Mouse (Mus musculus) neutrophil, adult 5-6 weeks (primary cell): ENCODE results near the gene Odf3l1. TPM values are rescaled to one million over a fixed set of nuclear protein-coding genes. Genes with fewer than 3 reads are reported as not detected.

Experiments
- ATAC-seq: fragments of 151-379, 151-347 bp; 2 replicates; pipeline ENCODE4 v1.8.0; 2017; ENCODE audit warnings: mild to moderate bottlenecking, moderate TSS enrichment; ENCODE audit not compliant: insufficient number of reproducible peaks, poor library complexity, low FRiP score, severe bottlenecking; ENCODE audit errors: extremely low read depth
- total RNA-seq: library from RNA; stranded (forward); fragments of 200-1000 nt; gene quantifications from 2 replicates; pipeline ENCODE4 v1.2.3, GENCODE M21; 2017

The Odf3l1 gene
- total RNA-seq, 1 experiment from 2014 or later, result not detected

DNA sequence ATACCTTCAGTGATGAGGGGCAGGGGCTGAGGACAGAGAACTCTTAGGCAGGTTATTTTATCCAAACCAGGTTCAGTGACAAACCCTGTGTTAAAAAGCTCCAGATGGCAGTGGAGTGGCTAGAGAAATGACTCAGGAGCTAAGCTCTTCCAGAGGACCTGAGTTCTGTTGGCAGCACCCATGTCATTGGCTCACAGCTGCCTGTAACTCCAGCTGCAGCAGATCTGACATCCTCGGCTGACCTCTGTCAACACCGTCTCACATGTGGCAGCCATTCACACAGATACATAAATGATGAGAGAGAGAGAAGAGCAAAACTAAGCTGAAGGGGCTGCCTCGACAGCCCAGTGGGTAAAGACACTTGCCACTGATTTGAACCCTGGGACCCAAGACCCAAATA lies 7.0 kb downstream of the Odf3l1 start:
- ATAC-seq, result no peak

GRCm38 (mm10) chr9:56851778-56852177 lies 12.7 kb downstream of the Odf3l1 start:
- ATAC-seq, result no peak

DNA sequence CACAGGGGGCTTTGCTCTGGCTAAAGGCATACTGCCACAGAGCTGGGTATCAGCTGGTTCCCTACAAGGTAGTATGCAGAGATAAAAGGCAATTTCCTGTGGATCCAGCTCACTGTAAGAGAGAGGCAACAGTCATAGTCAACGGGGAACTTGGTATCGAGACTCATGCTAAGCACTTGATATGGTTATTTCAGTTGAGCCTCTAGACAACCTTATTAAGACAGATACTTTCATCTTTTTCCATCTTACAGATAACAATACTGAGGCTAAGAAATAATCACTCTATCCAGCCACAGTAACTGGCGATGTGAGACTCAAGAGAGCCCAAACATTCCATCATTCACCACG lies 13.6 kb downstream of the Odf3l1 start:
- no peak for ATAC-seq

GRCm38 (mm10) chr9:56850128-56850904 lies 14.2 kb downstream of the Odf3l1 start:
- ATAC-seq, result no peak

- ATAC-seq, result no peak
Observed at GRCm38 (mm10) chr9:56847523-56847922, 17.0 kb downstream of the Odf3l1 start.

- ATAC-seq, result no peak
Observed at GRCm38 (mm10) chr9:56844644-56845043, 19.8 kb downstream of the Odf3l1 start.

GRCm38 (mm10) chr9:56843679-56844188 lies 20.7 kb downstream of the Odf3l1 start:
- ATAC-seq, result no peak

- ATAC-seq, result no peak
Observed at GRCm38 (mm10) chr9:56842303-56842719, 22.2 kb downstream of the Odf3l1 start.

DNA sequence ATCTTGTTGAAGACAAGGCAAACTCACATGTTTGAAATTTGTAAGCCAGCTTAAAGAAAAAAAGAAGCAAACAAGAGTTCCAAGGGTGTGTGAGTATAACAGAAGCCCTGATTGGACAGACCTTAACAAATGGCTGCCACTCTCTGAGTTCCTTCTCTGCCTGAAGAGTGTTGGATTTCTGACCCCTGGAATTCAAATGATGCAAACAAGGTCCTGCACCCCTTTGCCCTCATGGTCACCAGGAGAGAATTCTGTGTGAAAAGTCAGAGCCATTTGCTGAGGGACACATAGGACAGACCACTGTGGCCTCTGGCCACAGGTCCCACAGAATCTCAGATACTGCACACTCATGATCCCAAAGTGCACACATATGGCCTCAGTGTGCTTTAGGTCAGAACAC lies 22.6 kb downstream of the Odf3l1 start:
- ATAC-seq, result no peak

GRCm38 (mm10) chr9:56840721-56841120 lies 23.8 kb downstream of the Odf3l1 start:
- no peak for ATAC-seq

GRCm38 (mm10) chr9:56835152-56835551 lies 29.3 kb downstream of the Odf3l1 start:
- no peak for ATAC-seq

GRCm38 (mm10) chr9:56832900-56833299 lies 31.6 kb downstream of the Odf3l1 start:
- ATAC-seq, result no peak

- no peak for ATAC-seq
Observed at GRCm38 (mm10) chr9:56831904-56832303, 32.6 kb downstream of the Odf3l1 start.

- ATAC-seq, result no peak
Observed at GRCm38 (mm10) chr9:56830162-56830561, 34.3 kb downstream of the Odf3l1 start.

DNA sequence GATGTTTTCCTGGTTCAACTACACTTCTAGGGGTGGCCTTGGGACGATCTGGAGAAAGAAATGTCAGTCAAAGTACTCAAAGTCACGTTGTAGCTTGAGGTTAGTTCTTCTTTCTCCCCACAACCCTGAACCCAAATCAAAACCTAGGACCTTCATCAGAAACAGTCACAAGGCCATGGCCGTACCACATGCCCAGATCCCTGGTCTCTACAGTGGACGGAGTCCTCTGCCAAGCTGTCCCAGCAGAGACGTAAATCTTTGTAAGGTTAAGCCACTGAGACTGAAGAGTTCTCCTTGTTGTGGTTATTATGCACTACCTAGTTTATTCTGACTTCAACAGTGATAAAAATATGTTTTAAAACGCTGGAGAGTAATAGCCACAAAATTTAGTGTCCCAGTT lies 35.6 kb downstream of the Odf3l1 start:
- ATAC-seq, result no peak

DNA sequence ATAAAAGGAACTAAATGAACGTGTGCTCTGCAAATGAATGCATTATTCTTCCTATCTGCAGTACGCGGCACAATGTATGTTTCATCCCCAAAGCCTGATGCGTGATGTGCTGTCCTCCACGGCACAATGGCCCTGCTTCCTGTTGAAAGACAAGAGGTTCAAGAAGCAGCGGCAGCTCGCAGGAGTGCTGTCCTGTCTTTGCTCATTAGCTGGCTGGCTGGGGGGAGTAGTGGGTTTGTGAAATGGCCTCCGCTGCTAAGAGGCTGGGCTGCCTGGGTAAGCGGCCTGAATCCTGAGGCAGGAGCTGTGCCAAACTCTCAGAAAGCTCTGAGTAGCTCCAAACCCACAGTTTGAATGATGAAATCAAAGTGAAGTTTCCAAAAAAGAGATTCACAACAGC lies 36.3 kb downstream of the Odf3l1 start:
- ATAC-seq, result no peak

DNA sequence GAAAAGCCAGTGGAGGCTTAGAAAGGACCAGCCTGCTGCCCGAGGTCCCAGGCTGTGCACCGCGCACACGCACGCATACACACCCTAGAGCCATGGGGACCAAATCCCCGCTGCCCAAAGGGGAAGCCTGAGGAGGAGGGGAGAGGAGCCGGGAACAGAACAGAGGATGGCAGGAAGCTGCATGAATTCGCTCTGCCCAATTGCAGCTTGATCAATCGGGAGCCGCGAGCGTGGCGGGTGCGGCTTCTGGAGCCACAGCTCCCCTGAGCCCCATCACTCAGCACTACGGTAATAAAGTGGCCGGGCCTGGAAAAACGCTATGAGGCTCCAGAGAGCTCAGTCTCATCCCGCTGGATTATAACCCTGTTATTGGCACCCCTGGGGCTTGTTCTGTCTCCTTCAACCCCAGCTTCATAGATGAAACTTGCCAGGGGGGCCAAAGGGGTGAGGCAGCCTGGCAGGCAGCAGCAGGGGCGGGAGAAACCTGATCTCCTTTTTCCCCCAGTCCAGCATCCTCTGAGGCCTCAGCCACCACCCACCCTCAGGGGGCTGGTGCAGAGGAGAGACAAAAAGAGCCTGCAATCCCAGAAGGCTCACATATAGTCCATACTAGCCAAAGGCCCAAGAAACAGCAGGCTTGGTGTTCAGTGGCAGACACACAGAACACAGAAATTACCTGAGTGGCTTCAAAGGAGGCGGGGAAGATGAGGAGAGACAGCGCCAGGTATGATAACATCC lies 38.8 kb downstream of the Odf3l1 start:
- no peak for ATAC-seq

DNA sequence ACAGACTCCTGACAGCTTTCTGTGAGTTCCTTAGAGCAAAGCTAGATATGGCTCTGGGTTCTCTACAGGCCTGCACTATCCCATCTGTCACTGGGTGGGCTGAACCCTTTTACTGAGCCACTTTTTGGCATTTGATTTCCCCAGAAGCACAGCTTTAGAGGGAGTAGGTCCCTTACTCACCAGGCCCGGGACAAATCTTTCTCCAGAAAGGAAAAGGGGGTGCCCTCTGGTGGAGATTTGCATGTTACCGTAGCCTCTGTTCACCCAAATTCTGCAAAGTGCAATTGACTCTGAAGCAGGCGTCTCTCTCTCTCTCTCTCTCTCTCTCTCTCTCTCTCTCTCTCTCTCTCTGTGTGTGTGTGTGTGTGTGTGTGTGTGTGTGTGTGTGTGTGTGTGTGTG lies 39.6 kb downstream of the Odf3l1 start:
- ATAC-seq, result no peak

GRCm38 (mm10) chr9:56810916-56811315 lies 53.6 kb downstream of the Odf3l1 start:
- no peak for ATAC-seq

- no peak for ATAC-seq
Observed at GRCm38 (mm10) chr9:56807990-56808389, 56.5 kb downstream of the Odf3l1 start.
